Mouse (Mus musculus): ENCODE data around the gene Etfb.
A peak's percentile ranks its signal among the peaks of the same experiment; 100 is the strongest.
"Not testable (repeated sequence)": the region's sequence is repeated elsewhere in the genome, so short reads cannot be mapped to it uniquely, and the experiment has no call there.

Etfb gene

GRCm38 (mm10) chr7:43443917-43444293, at the start of gene Etfb, which contains the start of gene Gm45233:
Gene Etfb, plus strand, starts transcription at chr7:43444083.
Gene Gm45233, plus strand, starts transcription at chr7:43444128.
- peak; percentile 94 for DNase-seq (ENCODE audit: low spot score in 2 of 2)

GRCm38 (mm10) chr7:43399501-43399900, 44.4 kb upstream of the Etfb start:
- no peak for DNase-seq (ENCODE audit: low spot score in 2 of 2)

GRCm38 (mm10) chr7:43402718-43403117, 41.2 kb upstream of the Etfb start:
- DNase-seq (ENCODE audit: low spot score in 2 of 2) = no peak

GRCm38 (mm10) chr7:43407573-43407972, 36.3 kb upstream of the Etfb start:
- DNase-seq (ENCODE audit: low spot score in 2 of 2) = no peak

GRCm38 (mm10) chr7:43408131-43408553, 35.7 kb upstream of the Etfb start, which contains the start of gene Siglecg:
Gene Siglecg, plus strand, starts transcription at chr7:43408204.
- no peak for DNase-seq (ENCODE audit: low spot score in 2 of 2)

- DNase-seq (ENCODE audit: low spot score in 2 of 2) = no peak
Observed at GRCm38 (mm10) chr7:43409084-43409483, 34.8 kb upstream of the Etfb start.

- not testable (repeated sequence) for DNase-seq (ENCODE audit: low spot score in 2 of 2)
Observed at GRCm38 (mm10) chr7:43411724-43412123, 32.2 kb upstream of the Etfb start.

- no peak for DNase-seq (ENCODE audit: low spot score in 2 of 2)
Observed at GRCm38 (mm10) chr7:43417298-43417697, 26.6 kb upstream of the Etfb start.

GRCm38 (mm10) chr7:43422995-43423617, 20.8 kb upstream of the Etfb start:
- peak; percentile 40 to 80 for DNase-seq (ENCODE audit: low spot score in 2 of 2)

GRCm38 (mm10) chr7:43423991-43424625, 19.8 kb upstream of the Etfb start:
- DNase-seq (ENCODE audit: low spot score in 2 of 2) = no peak

GRCm38 (mm10) chr7:43427406-43427805, 16.5 kb upstream of the Etfb start, which contains the start of gene Lim2:
Gene Lim2, plus strand, starts transcription at chr7:43427670.
- DNase-seq (ENCODE audit: low spot score in 2 of 2) = no peak

GRCm38 (mm10) chr7:43429500-43429899, 14.4 kb upstream of the Etfb start:
- DNase-seq (ENCODE audit: low spot score in 2 of 2) = no peak

- DNase-seq (ENCODE audit: low spot score in 2 of 2) = no peak
Observed at GRCm38 (mm10) chr7:43432891-43433290, 11.0 kb upstream of the Etfb start.

- no peak for DNase-seq (ENCODE audit: low spot score in 2 of 2)
Observed at GRCm38 (mm10) chr7:43434676-43435075, 9.2 kb upstream of the Etfb start.

GRCm38 (mm10) chr7:43436341-43437255, 7.3 kb upstream of the Etfb start, which contains the start of gene Nkg7:
Gene Nkg7, plus strand, starts transcription at chr7:43437073.
- DNase-seq (ENCODE audit: low spot score in 2 of 2) = no peak

- DNase-seq (ENCODE audit: low spot score in 2 of 2) = no peak
Observed at GRCm38 (mm10) chr7:43438611-43439010, 5.3 kb upstream of the Etfb start.

GRCm38 (mm10) chr7:43440482-43440881, 3.4 kb upstream of the Etfb start, which contains the start of gene Cldnd2:
Gene Cldnd2, plus strand, starts transcription at chr7:43440782.
- no peak for DNase-seq (ENCODE audit: low spot score in 2 of 2)

- DNase-seq (ENCODE audit: low spot score in 2 of 2) = no peak
Observed at GRCm38 (mm10) chr7:43441071-43441470, 2.8 kb upstream of the Etfb start.

GRCm38 (mm10) chr7:43442684-43443083, 1.2 kb upstream of the Etfb start:
- DNase-seq (ENCODE audit: low spot score in 2 of 2) = no peak

GRCm38 (mm10) chr7:43443126-43443916, 562 bp upstream of the Etfb start:
- DNase-seq (ENCODE audit: low spot score in 2 of 2) = peak; percentile 54 to 66

GRCm38 (mm10) chr7:43447801-43448200, 3.9 kb downstream of the Etfb start:
- DNase-seq (ENCODE audit: low spot score in 2 of 2) = no peak
